Mouse (Mus musculus) heart, embryonic 14.5 days (tissue): ENCODE results near the gene Srcin1. TPM values are rescaled to one million over a fixed set of nuclear protein-coding genes. Genes with fewer than 3 reads are reported as not detected.

Experiments used
- ATAC-seq: fragments of 200-750 bp; cut with Nextera tagmentation; 2 replicates; pipeline ENCODE4 v1.8.0; 2017; ENCODE audit warnings: low read depth, moderate TSS enrichment; ENCODE audit not compliant: insufficient number of reproducible peaks, insufficient read depth, low FRiP score
- H3K27ac ChIP-seq, 2 experiments: fragments of 200-500 bp in 1 of 2; fragments of 300-500 bp in 1 of 2; sonication (generic) in 1 of 2; replicated peaks in 1 of 2; 2 replicates each; pipeline ENCODE4 v1.5.1; 2012 to 2014; ENCODE audit warnings: low read depth in 2 of 2, low read length in 2 of 2, control low read depth in 1 of 2, mild to moderate bottlenecking in 1 of 2, mixed read lengths in 1 of 2; ENCODE audit not compliant: control insufficient read depth in 1 of 2, insufficient read depth in 1 of 2
- H3K27me3 ChIP-seq: fragments of 300-500 bp; sonication (generic); 2 replicates; pipeline ENCODE4 v1.6.1; 2014; ENCODE audit warnings: mild to moderate bottlenecking, low read length, control low read depth; ENCODE audit not compliant: control insufficient read depth, insufficient read depth
- H3K36me3 ChIP-seq: fragments of 300-500 bp; sonication (generic); 2 replicates; pipeline ENCODE4 v1.6.1; 2014; ENCODE audit warnings: mild to moderate bottlenecking, control low read depth, low read length, mixed read lengths; ENCODE audit not compliant: control insufficient read depth, insufficient read depth
- H3K4me1 ChIP-seq, 2 experiments: fragments of 200-500 bp in 1 of 2; fragments of 300-500 bp in 1 of 2; sonication (generic) in 1 of 2; 2 replicates each; pipeline ENCODE4 v1.6.1; 2012 to 2014; ENCODE audit warnings: low read length in 2 of 2, control low read depth in 1 of 2, mixed read lengths in 1 of 2; ENCODE audit not compliant: control insufficient read depth in 2 of 2, insufficient read depth in 2 of 2
- H3K4me2 ChIP-seq: fragments of 300-500 bp; sonication (generic); 2 replicates; pipeline ENCODE4 v1.6.1; 2014; ENCODE audit warnings: mild to moderate bottlenecking, low read length
- H3K4me3 ChIP-seq, 2 experiments: fragments of 200-500 bp in 1 of 2; fragments of 300-500 bp in 1 of 2; sonication (generic) in 1 of 2; 2 replicates each; pipeline ENCODE4 v1.5.1; 2012 to 2014; ENCODE audit warnings: low read length in 2 of 2, mild to moderate bottlenecking in 2 of 2, control low read depth in 1 of 2, low read depth in 1 of 2, moderate library complexity in 1 of 2; ENCODE audit not compliant: control insufficient read depth in 1 of 2, insufficient read depth in 1 of 2
- H3K9ac ChIP-seq: fragments of 300-500 bp; sonication (generic); 2 replicates; pipeline ENCODE4 v1.6.1; 2014; ENCODE audit warnings: mild to moderate bottlenecking, low read length
- H3K9me3 ChIP-seq: fragments of 300-500 bp; sonication (generic); 2 replicates; pipeline ENCODE4 v1.6.1; 2016; ENCODE audit warnings: low read length, control low read depth; ENCODE audit not compliant: control insufficient read depth
- WGBS: fragments of 180-500 bp; shearing (Covaris S2); extraction: QIAGEN DNeasy Blood & Tissue Kit; methylation state at CpG from one replicate; pipeline ENCODE4 v1.1.7; 2014; 5-methylcytosine and 5-hydroxymethylcytosine counted together
- polyA plus RNA-seq: library from polyadenylated mRNA; unstranded; fragments of >200 nt; fragmentation: Nextera tagmentation; extraction: Ambion mirVana; gene quantifications from 2 replicates; pipeline ENCODE4 v1.2.1, GENCODE M21; 2014

Srcin1 gene
- polyA plus RNA-seq, 1 experiment from 2014 or later, result 0.22 TPM

- Histone ChIP-seq H3K36me3 (no peaks in the 10 kb centered on the region), H3K4me2 (peak overlapping the region; percentile 76), H3K4me1 (peaks cover 6 to 33% of the 10 kb centered on the region in 2 experiments), H3K27me3 (peaks cover 73% of the 10 kb centered on the region), H3K27ac (no peak overlapping the region), H3K9ac (no peak overlapping the region), H3K9me3 (no peaks in the 10 kb centered on the region), H3K4me3 (peak overlapping the region; percentile 39 to 42; a peak in 3 of 4 replicates)
- 9% methylated on average over 35 of the region's 35 CpGs for WGBS
- ATAC-seq, result no peak
Observed at GRCm38 (mm10) chr11:97536083-97536747, 39.8 kb downstream of the Srcin1 start.

GRCm38 (mm10) chr11:97535660-97536059 is 40.3 kb downstream of the Srcin1 start:
- H3K27me3 ChIP-seq, result peaks cover 73% of the 10 kb centered on the region
- no peak for ATAC-seq
- H3K4me3 ChIP-seq, result no peak overlapping the region
- H3K36me3 ChIP-seq, result no peaks in the 10 kb centered on the region
- H3K9ac ChIP-seq, result no peak overlapping the region
- H3K4me2 ChIP-seq, result no peak overlapping the region
- 50% methylated on average over 5 of the region's 5 CpGs for WGBS
- H3K9me3 ChIP-seq, result no peaks in the 10 kb centered on the region
- peaks cover 5 to 33% of the 10 kb centered on the region in 2 experiments for H3K4me1 ChIP-seq
- no peak overlapping the region for H3K27ac ChIP-seq

DNA sequence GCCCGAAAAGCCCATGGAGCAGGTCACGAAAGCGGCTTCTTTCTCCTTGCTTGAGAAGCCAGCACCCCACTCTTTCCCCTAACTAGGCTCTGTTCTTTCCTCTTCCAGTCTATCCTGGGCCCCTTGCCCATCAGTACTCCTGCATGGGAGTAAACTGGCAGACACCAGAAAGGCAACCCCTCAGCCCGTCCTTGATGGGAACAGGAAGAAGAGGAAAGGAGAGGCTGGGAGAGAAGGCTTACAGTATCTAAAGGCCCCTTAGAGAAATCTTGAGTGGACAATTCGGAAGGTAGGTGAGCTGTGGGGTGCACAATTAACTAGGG is 40.7 kb downstream of the Srcin1 start:
- H3K4me2 ChIP-seq, result peak overlapping the region; percentile 47; the same call in 1 of the 2 replicates
- H3K4me3 ChIP-seq, result no peak overlapping the region
- peaks cover 2 to 33% of the 10 kb centered on the region in 2 experiments; a peak in 3 of 4 replicates for H3K4me1 ChIP-seq
- no peaks in the 10 kb centered on the region for H3K36me3 ChIP-seq
- no peak overlapping the region for H3K27ac ChIP-seq
- H3K9me3 ChIP-seq, result no peaks in the 10 kb centered on the region
- H3K9ac ChIP-seq, result no peak overlapping the region
- WGBS, result 24% methylated on average over 5 of the region's 5 CpGs
- ATAC-seq, result no peak
- H3K27me3 ChIP-seq, result peaks cover 76% of the 10 kb centered on the region

- ATAC-seq, result no peak
- no peaks in the 10 kb centered on the region for H3K36me3 ChIP-seq
- peaks cover 2 to 33% of the 10 kb centered on the region in 2 experiments; a peak in 3 of 4 replicates for H3K4me1 ChIP-seq
- peak overlapping the region; percentile 8 to 26; a peak in 3 of 4 replicates for H3K4me3 ChIP-seq
- H3K9me3 ChIP-seq, result no peaks in the 10 kb centered on the region
- peak overlapping the region; percentile 7; the same call in 1 of the 2 replicates for H3K9ac ChIP-seq
- H3K27me3 ChIP-seq, result peaks cover 81% of the 10 kb centered on the region
- H3K4me2 ChIP-seq, result peak overlapping the region; percentile 47
- no peak overlapping the region for H3K27ac ChIP-seq
- 2% methylated on average over 94 of the region's 95 CpGs for WGBS
Observed at GRCm38 (mm10) chr11:97534442-97535307, 41.3 kb downstream of the Srcin1 start.

GRCm38 (mm10) chr11:97533653-97534052 is 42.3 kb downstream of the Srcin1 start:
- H3K9ac ChIP-seq, result no peak overlapping the region
- no peak for ATAC-seq
- WGBS, result 19% methylated on average over 7 of the region's 7 CpGs
- H3K36me3 ChIP-seq, result no peaks in the 10 kb centered on the region
- H3K4me3 ChIP-seq, result no peak overlapping the region
- H3K27ac ChIP-seq, result no peak overlapping the region
- H3K4me2 ChIP-seq, result no peak overlapping the region
- no peaks in the 10 kb centered on the region for H3K9me3 ChIP-seq
- H3K4me1 ChIP-seq, result peaks cover 2 to 33% of the 10 kb centered on the region in 2 experiments; a peak in 3 of 4 replicates
- H3K27me3 ChIP-seq, result peaks cover 79% of the 10 kb centered on the region

- no peaks in the 10 kb centered on the region for H3K9me3 ChIP-seq
- no peak for ATAC-seq
Observed at GRCm38 (mm10) chr11:97532950-97533582, 42.9 kb downstream of the Srcin1 start.

DNA sequence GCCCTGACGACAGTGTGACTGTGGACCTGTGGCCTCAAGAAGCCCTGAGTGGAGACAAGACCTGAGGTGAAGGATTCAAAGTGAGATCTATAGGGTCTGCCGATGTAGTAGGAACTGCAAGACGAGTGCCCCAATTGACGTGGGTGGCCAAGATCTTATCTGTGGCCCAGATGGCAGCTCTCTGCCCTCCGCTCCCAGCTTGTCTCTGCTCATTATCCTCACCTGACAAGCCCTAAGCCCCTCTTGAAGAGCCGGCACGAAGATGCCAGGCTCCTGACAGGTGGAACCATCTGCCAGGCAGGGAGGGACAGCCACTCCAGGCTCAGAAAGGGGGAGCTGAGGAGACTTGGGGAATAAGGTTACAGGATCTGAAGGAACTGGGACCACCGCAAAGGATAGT is 43.6 kb downstream of the Srcin1 start:
- 12% methylated on average over 8 of the region's 8 CpGs for WGBS
- Histone ChIP-seq H3K4me1 (peaks cover 2 to 30% of the 10 kb centered on the region in 2 experiments; a peak in 3 of 4 replicates), H3K4me3 (no peak overlapping the region), H3K9ac (no peak overlapping the region), H3K27me3 (peaks cover 74% of the 10 kb centered on the region), H3K4me2 (peak overlapping the region; percentile 84), H3K36me3 (no peaks in the 10 kb centered on the region), H3K27ac (no peak overlapping the region), H3K9me3 (no peaks in the 10 kb centered on the region)
- no peak for ATAC-seq

More at GRCm38 (mm10) chr11:97532950-97533582, 42.9 kb downstream of the Srcin1 start:
- Histone ChIP-seq H3K4me2 (peak overlapping the region; percentile 39; the same call in 1 of the 2 replicates), H3K27me3 (peaks cover 78% of the 10 kb centered on the region), H3K4me1 (peaks cover 2 to 33% of the 10 kb centered on the region in 2 experiments; a peak in 3 of 4 replicates), H3K9ac (no peak overlapping the region), H3K36me3 (no peaks in the 10 kb centered on the region), H3K27ac (no peak overlapping the region), H3K4me3 (peak overlapping the region in 1 of 2 experiments; percentile 19; a peak in 2 of 4 replicates)
- 2% methylated on average over 20 of the region's 20 CpGs for WGBS
